Mouse (Mus musculus) limb, embryonic 12.5 days (tissue): ENCODE data around the gene Hspa4. TPM values are rescaled to one million over a fixed set of nuclear protein-coding genes. Genes with fewer than 3 reads are reported as not detected.

Experiments
- ATAC-seq: fragments of 200-750 bp; cut with Nextera tagmentation; 2 replicates; pipeline ENCODE4 v1.8.0; 2017; ENCODE audit warnings: low read depth, moderate TSS enrichment; ENCODE audit not compliant: insufficient number of reproducible peaks, insufficient read depth, low FRiP score, low TSS enrichment
- H3K27ac ChIP-seq: fragments of 300-500 bp; sonication (generic); 2 replicates; pipeline ENCODE4 v1.5.1; 2016; ENCODE audit warnings: mild to moderate bottlenecking, moderate library complexity
- H3K27me3 ChIP-seq: fragments of 300-500 bp; sonication (generic); 2 replicates; pipeline ENCODE4 v1.6.1; 2016; ENCODE audit warnings: mild to moderate bottlenecking, moderate library complexity
- H3K36me3 ChIP-seq: fragments of 300-500 bp; sonication (generic); 2 replicates; pipeline ENCODE4 v1.6.1; 2016; ENCODE audit warnings: mild to moderate bottlenecking, moderate library complexity
- H3K4me1 ChIP-seq: fragments of 300-500 bp; sonication (generic); replicated peaks from 2 replicates; pipeline ENCODE4 v1.6.1; 2016
- H3K4me2 ChIP-seq: fragments of 300-500 bp; sonication (generic); 2 replicates; pipeline ENCODE4 v1.6.1; 2016; ENCODE audit warnings: mild to moderate bottlenecking, moderate library complexity
- H3K4me3 ChIP-seq: fragments of 300-500 bp; sonication (generic); replicated peaks from 2 replicates; pipeline ENCODE4 v1.5.1; 2016; ENCODE audit warnings: mild to moderate bottlenecking
- H3K9ac ChIP-seq: fragments of 300-500 bp; sonication (generic); replicated peaks from 2 replicates; pipeline ENCODE4 v1.6.1; 2016; ENCODE audit warnings: mild to moderate bottlenecking, moderate library complexity
- H3K9me3 ChIP-seq: fragments of 300-500 bp; sonication (generic); 2 replicates; pipeline ENCODE4 v1.6.1; 2016; ENCODE audit warnings: mild to moderate bottlenecking, moderate library complexity
- WGBS: fragments of 180-500 bp; shearing (Covaris S2); methylation state at CpG from one replicate; pipeline ENCODE4 v1.1.7; 2016; 5-methylcytosine and 5-hydroxymethylcytosine counted together
- polyA plus RNA-seq: library from polyadenylated mRNA; unstranded; fragments of >200 nt; fragmentation: Nextera tagmentation; extraction: Ambion mirVana; gene quantifications from 2 replicates; pipeline ENCODE4 v1.2.1, GENCODE M21; 2016

Gene Hspa4
- polyA plus RNA-seq, 1 experiment from 2014 or later = 118 TPM

- peaks cover 28% of the 10 kb centered on the region for H3K4me1 ChIP-seq
Measured at GRCm38 (mm10) chr11:53250796-53251195, 49.5 kb downstream of the Hspa4 start.

GRCm38 (mm10) chr11:53249686-53250085, 50.6 kb downstream of the Hspa4 start:
- Histone ChIP-seq H3K9ac (no peak overlapping the region), H3K27ac (peak overlapping the region; percentile 80; the same call in 1 of the 2 replicates), H3K9me3 (no peaks in the 10 kb centered on the region), H3K4me2 (no peak overlapping the region), H3K27me3 (0 out of 2 replicates have a peak, but pooled peaks cover 6% of the 10 kb centered on the region), H3K4me1 (peaks cover 28% of the 10 kb centered on the region), H3K36me3 (no peaks in the 10 kb centered on the region), H3K4me3 (no peak overlapping the region)
- WGBS = 52% methylated on average over 5 of the region's 5 CpGs
- ATAC-seq = no peak

More at GRCm38 (mm10) chr11:53250796-53251195, 49.5 kb downstream of the Hspa4 start:
- 0 out of 2 replicates have a peak, but pooled peaks cover 6% of the 10 kb centered on the region for H3K27me3 ChIP-seq
- H3K27ac ChIP-seq = peak overlapping the region; percentile 80
- H3K9ac ChIP-seq = no peak overlapping the region
- H3K4me2 ChIP-seq = 0 out of 2 replicates have a peak overlapping the region, but pooled peaks have one; percentile 21
- no peak overlapping the region for H3K4me3 ChIP-seq
- H3K9me3 ChIP-seq = no peaks in the 10 kb centered on the region
- no peaks in the 10 kb centered on the region for H3K36me3 ChIP-seq
- 14% methylated on average over 14 of the region's 14 CpGs for WGBS
- ATAC-seq = peak; percentile 39; the same call in 1 of the 2 replicates

GRCm38 (mm10) chr11:53245561-53245960, 54.7 kb downstream of the Hspa4 start:
- no peaks in the 10 kb centered on the region for H3K36me3 ChIP-seq
- H3K4me3 ChIP-seq = no peak overlapping the region
- H3K9me3 ChIP-seq = no peaks in the 10 kb centered on the region
- peaks cover 17% of the 10 kb centered on the region for H3K4me1 ChIP-seq
- 0 out of 2 replicates have a peak, but pooled peaks cover 3% of the 10 kb centered on the region for H3K27me3 ChIP-seq
- H3K9ac ChIP-seq = no peak overlapping the region
- 81% methylated on average over 2 of the region's 2 CpGs for WGBS
- no peak overlapping the region for H3K27ac ChIP-seq
- no peak overlapping the region for H3K4me2 ChIP-seq
- ATAC-seq = no peak

- 45% methylated on average over 11 of the region's 11 CpGs for WGBS
- no peak overlapping the region for H3K4me2 ChIP-seq
- 0 out of 2 replicates have a peak, but pooled peaks cover 3% of the 10 kb centered on the region for H3K27me3 ChIP-seq
- no peak overlapping the region for H3K4me3 ChIP-seq
- no peaks in the 10 kb centered on the region for H3K36me3 ChIP-seq
- no peaks in the 10 kb centered on the region for H3K4me1 ChIP-seq
- H3K9me3 ChIP-seq = no peaks in the 10 kb centered on the region
- no peak overlapping the region for H3K27ac ChIP-seq
- no peak overlapping the region for H3K9ac ChIP-seq
- no peak for ATAC-seq
Measured at GRCm38 (mm10) chr11:53243199-53243598, 57.1 kb downstream of the Hspa4 start.

- Histone ChIP-seq H3K9me3 (peaks cover 4% of the 10 kb centered on the region; the same call in 1 of the 2 replicates), H3K36me3 (no peaks in the 10 kb centered on the region), H3K4me2 (no peak overlapping the region), H3K4me1 (no peaks in the 10 kb centered on the region), H3K9ac (no peak overlapping the region), H3K27me3 (no peaks in the 10 kb centered on the region), H3K27ac (no peak overlapping the region), H3K4me3 (no peak overlapping the region)
- no peak for ATAC-seq
- WGBS = 72% methylated on average over 9 of the region's 9 CpGs
Measured at GRCm38 (mm10) chr11:53233590-53233989, 66.7 kb downstream of the Hspa4 start.

- WGBS = 79% methylated on average over 5 of the region's 5 CpGs
- Histone ChIP-seq H3K27ac (no peak overlapping the region), H3K9me3 (no peaks in the 10 kb centered on the region)
Measured at GRCm38 (mm10) chr11:53231836-53232235, 68.4 kb downstream of the Hspa4 start.

GRCm38 (mm10) chr11:53229011-53229410, 71.2 kb downstream of the Hspa4 start:
- no peak overlapping the region for H3K4me2 ChIP-seq
- 85% methylated on average over 3 of the region's 3 CpGs for WGBS
- no peak overlapping the region for H3K4me3 ChIP-seq
- no peak overlapping the region for H3K27ac ChIP-seq
- H3K36me3 ChIP-seq = no peaks in the 10 kb centered on the region
- no peaks in the 10 kb centered on the region for H3K27me3 ChIP-seq
- no peaks in the 10 kb centered on the region for H3K4me1 ChIP-seq
- H3K9me3 ChIP-seq = 0 out of 2 replicates have a peak, but pooled peaks cover 5% of the 10 kb centered on the region
- ATAC-seq = no peak
- no peak overlapping the region for H3K9ac ChIP-seq

More at GRCm38 (mm10) chr11:53231836-53232235, 68.4 kb downstream of the Hspa4 start:
- Histone ChIP-seq H3K27me3 (no peaks in the 10 kb centered on the region), H3K36me3 (no peaks in the 10 kb centered on the region), H3K9ac (no peak overlapping the region), H3K4me3 (no peak overlapping the region), H3K4me2 (no peak overlapping the region), H3K4me1 (no peaks in the 10 kb centered on the region)
- no peak for ATAC-seq

- Histone ChIP-seq H3K27ac (no peak overlapping the region), H3K4me1 (no peaks in the 10 kb centered on the region), H3K9me3 (no peaks in the 10 kb centered on the region), H3K4me3 (no peak overlapping the region), H3K27me3 (no peaks in the 10 kb centered on the region), H3K4me2 (no peak overlapping the region), H3K9ac (no peak overlapping the region), H3K36me3 (no peaks in the 10 kb centered on the region)
- no peak for ATAC-seq
- 69% methylated on average over 9 of the region's 9 CpGs for WGBS
Measured at GRCm38 (mm10) chr11:53210876-53211275, 89.4 kb downstream of the Hspa4 start.

Other genes with a start within 250 kb of the Hspa4 start
- 21.0 and 22.5 TPM in 2 replicates for gene Zcchc10, start 24.2 kb upstream of the Hspa4 start, polyA plus RNA-seq
- 61.5 and 67.4 TPM in 2 replicates for gene Aff4, start 50.4 kb upstream of the Hspa4 start, polyA plus RNA-seq
- gene Leap2, start 122.7 kb upstream of the Hspa4 start, polyA plus RNA-seq = 0.44 TPM in 1 of 2 replicates, not detected in the other
- 461 and 512 TPM in 2 replicates for gene Uqcrq, start 130.4 kb upstream of the Hspa4 start, polyA plus RNA-seq
- gene Gdf9, start 130.6 kb upstream of the Hspa4 start, polyA plus RNA-seq = 1.2 and 1.9 TPM in 2 replicates
- 0.36 and 0.38 TPM in 2 replicates for gene Gm10447, start 156.7 kb upstream of the Hspa4 start, polyA plus RNA-seq
- 6.3 and 6.8 TPM in 2 replicates for gene Shroom1, start 156.7 kb upstream of the Hspa4 start, polyA plus RNA-seq
- gene Gm9837, start 170.0 kb upstream of the Hspa4 start, polyA plus RNA-seq = not detected in 2 replicates
- gene Gm9945, start 179.7 kb upstream of the Hspa4 start, polyA plus RNA-seq = not detected in 2 replicates
- 0.24 and 0.32 TPM in 2 replicates for gene Sowaha, start 179.8 kb upstream of the Hspa4 start, polyA plus RNA-seq
- 36.7 and 41.8 TPM in 2 replicates for gene Sept8, start 218.8 kb upstream of the Hspa4 start, polyA plus RNA-seq